Mouse (Mus musculus) frontal cortex, postnatal 10 days (tissue): ENCODE data around the gene Frmd4b.

Experiments used
- DNase-seq, 2 experiments: peaks; one replicate each; pipeline ENCODE4 v3.0.0; 2022; ENCODE audit warnings: low spot score in 2 of 2, mixed read lengths in 1 of 2

Gene Frmd4b

GRCm38 (mm10) chr6:97478981-97479860 is 138.1 kb downstream of the Frmd4b start:
- DNase-seq = no peak

GRCm38 (mm10) chr6:97473672-97474071 is 143.7 kb downstream of the Frmd4b start:
- no peak for DNase-seq

GRCm38 (mm10) chr6:97472873-97473550 is 144.3 kb downstream of the Frmd4b start:
- DNase-seq = no peak

GRCm38 (mm10) chr6:97463898-97464524 is 153.3 kb downstream of the Frmd4b start:
- no peak for DNase-seq

GRCm38 (mm10) chr6:97462421-97462820 is 154.9 kb downstream of the Frmd4b start:
- no peak for DNase-seq

- no peak for DNase-seq
These were observed 158.2 kb downstream of the Frmd4b start for GRCm38 (mm10) chr6:97459112-97459511.

GRCm38 (mm10) chr6:97458358-97458757 is 159.0 kb downstream of the Frmd4b start:
- no peak for DNase-seq

- no peak for DNase-seq
These were observed 159.4 kb downstream of the Frmd4b start for GRCm38 (mm10) chr6:97457954-97458353.

GRCm38 (mm10) chr6:97457210-97457609 is 160.1 kb downstream of the Frmd4b start:
- DNase-seq = no peak

- no peak for DNase-seq
These were observed 165.1 kb downstream of the Frmd4b start for GRCm38 (mm10) chr6:97452223-97452622.

- DNase-seq = no peak
These were observed 167.5 kb downstream of the Frmd4b start for GRCm38 (mm10) chr6:97449806-97450205.

GRCm38 (mm10) chr6:97447020-97447419 is 170.3 kb downstream of the Frmd4b start:
- no peak for DNase-seq

- DNase-seq = no peak
These were observed 173.2 kb downstream of the Frmd4b start for GRCm38 (mm10) chr6:97444145-97444544.

- no peak for DNase-seq
These were observed 173.8 kb downstream of the Frmd4b start for GRCm38 (mm10) chr6:97443522-97443921.

- no peak for DNase-seq
These were observed 176.0 kb downstream of the Frmd4b start for GRCm38 (mm10) chr6:97441357-97441756.

GRCm38 (mm10) chr6:97438918-97439645 is 178.3 kb downstream of the Frmd4b start:
- DNase-seq = no peak

GRCm38 (mm10) chr6:97434753-97435152 is 182.6 kb downstream of the Frmd4b start:
- no peak for DNase-seq

- DNase-seq = no peak
These were observed 185.9 kb downstream of the Frmd4b start for GRCm38 (mm10) chr6:97431309-97432004.

- DNase-seq = no peak
These were observed 186.8 kb downstream of the Frmd4b start for GRCm38 (mm10) chr6:97430519-97430918.

- DNase-seq = no peak
These were observed 187.5 kb downstream of the Frmd4b start for GRCm38 (mm10) chr6:97429688-97430343.
